Mouse (Mus musculus) midbrain, postnatal 0 days (tissue): Measurements from ENCODE around the gene Trim8. TPM values are rescaled to one million over a fixed set of nuclear protein-coding genes. Genes with fewer than 3 reads are reported as not detected.

Source experiments
- ATAC-seq: fragments of 200-750 bp; cut with Nextera tagmentation; 2 replicates; pipeline ENCODE4 v1.8.0; 2017; ENCODE audit warnings: moderate number of reproducible peaks, mild to moderate bottlenecking, moderate TSS enrichment, moderate library complexity; ENCODE audit not compliant: low FRiP score
- DNase-seq: peaks from one replicate; pipeline ENCODE4 v3.0.0-alpha.2; 2015; ENCODE audit warnings: low spot score
- H3K27ac ChIP-seq: fragments of 300-500 bp; sonication (generic); 2 replicates; pipeline ENCODE4 v1.5.1; 2014; ENCODE audit warnings: low read depth, mild to moderate bottlenecking, low read length, mixed read lengths
- H3K27me3 ChIP-seq: fragments of 300-500 bp; sonication (generic); 2 replicates; pipeline ENCODE4 v1.6.1; 2014; ENCODE audit warnings: low read length, control low read depth, mixed read lengths; ENCODE audit not compliant: insufficient read depth
- H3K36me3 ChIP-seq: fragments of 300-500 bp; sonication (generic); 2 replicates; pipeline ENCODE4 v1.6.1; 2014; ENCODE audit warnings: low read length, control low read depth, mixed read lengths; ENCODE audit not compliant: insufficient read depth
- H3K4me1 ChIP-seq: fragments of 300-500 bp; sonication (generic); 2 replicates; pipeline ENCODE4 v1.6.1; 2014; ENCODE audit warnings: mild to moderate bottlenecking, control low read depth, antibody characterized with exemption, low read length, mixed read lengths; ENCODE audit not compliant: insufficient read depth
- H3K4me2 ChIP-seq: fragments of 300-500 bp; sonication (generic); 2 replicates; pipeline ENCODE4 v1.6.1; 2014; ENCODE audit warnings: low read depth, mild to moderate bottlenecking, low read length, mixed read lengths; ENCODE audit not compliant: poor library complexity, severe bottlenecking
- H3K4me3 ChIP-seq: fragments of 300-500 bp; sonication (generic); 2 replicates; pipeline ENCODE4 v1.5.1; 2014; ENCODE audit warnings: low read depth, mild to moderate bottlenecking, low read length, moderate library complexity
- H3K9ac ChIP-seq: fragments of 300-500 bp; sonication (generic); replicated peaks from 2 replicates; pipeline ENCODE4 v1.6.1; 2014; ENCODE audit warnings: mild to moderate bottlenecking, low read length, moderate library complexity, mixed read lengths; ENCODE audit not compliant: poor library complexity, severe bottlenecking
- H3K9me3 ChIP-seq: fragments of 300-500 bp; sonication (generic); 2 replicates; pipeline ENCODE4 v1.6.1; 2016; ENCODE audit warnings: low read length, control low read depth
- CTCF ChIP-seq: IDR thresholded peaks from 2 replicates; pipeline ENCODE4 v1.5.1; 2016; ENCODE audit warnings: antibody characterized with exemption, mild to moderate bottlenecking
- WGBS: fragments of 180-500 bp; shearing (Covaris S2); extraction: QIAGEN DNeasy Blood & Tissue Kit; methylation state at CpG from one replicate; pipeline ENCODE4 v1.1.7; 2014; 5-methylcytosine and 5-hydroxymethylcytosine counted together
- polyA plus RNA-seq: library from polyadenylated mRNA; unstranded; fragments of >200 nt; fragmentation: Nextera tagmentation; extraction: Ambion mirVana; gene quantifications from 2 replicates; pipeline ENCODE4 v1.2.1, GENCODE M21; 2015
- total RNA-seq: library from RNA; depleted of rRNA; stranded (reverse); fragments of >200 nt; gene quantifications from 2 replicates; pipeline ENCODE4 v1.2.3, GENCODE M21; 2014

Trim8 gene
- total and polyA plus RNA-seq, 2 experiments from 2014 or later: 30.4 to 103 TPM

DNA sequence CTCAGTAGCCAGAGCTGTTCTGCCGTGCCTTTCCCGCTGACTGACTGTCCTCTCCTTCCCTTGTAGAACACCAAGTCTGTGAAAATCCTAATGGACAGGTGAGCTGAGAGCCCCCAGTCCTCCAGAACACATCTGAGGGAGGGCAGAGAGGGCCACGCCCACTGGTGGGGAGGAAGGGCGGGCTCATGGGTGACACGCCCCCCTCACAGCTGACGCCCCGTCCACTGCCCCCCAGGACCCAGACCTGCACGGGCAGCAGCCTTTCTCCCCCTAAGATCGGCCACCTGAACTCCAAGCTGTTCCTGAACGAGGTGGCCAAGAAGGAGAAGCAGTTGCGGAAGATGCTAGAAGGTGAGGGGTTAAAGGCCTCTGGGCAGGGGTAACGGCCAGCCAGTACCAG lies 12.9 kb downstream of the Trim8 start:
- ATAC-seq (no peak), DNase-seq (no peak)
- no peak overlapping the region for H3K27ac ChIP-seq
- peaks cover 4% of the 10 kb centered on the region for H3K4me1 ChIP-seq
- peaks cover 45% of the 10 kb centered on the region for H3K36me3 ChIP-seq
- no peak overlapping the region for H3K4me2 ChIP-seq
- H3K4me3 ChIP-seq: no peak overlapping the region
- no peak overlapping the region for H3K9ac ChIP-seq
- 88% methylated on average over 12 of the region's 12 CpGs for WGBS
- no peak for TF ChIP-seq CTCF
- no peaks in the 10 kb centered on the region for H3K27me3 ChIP-seq
- H3K9me3 ChIP-seq: no peaks in the 10 kb centered on the region

DNA sequence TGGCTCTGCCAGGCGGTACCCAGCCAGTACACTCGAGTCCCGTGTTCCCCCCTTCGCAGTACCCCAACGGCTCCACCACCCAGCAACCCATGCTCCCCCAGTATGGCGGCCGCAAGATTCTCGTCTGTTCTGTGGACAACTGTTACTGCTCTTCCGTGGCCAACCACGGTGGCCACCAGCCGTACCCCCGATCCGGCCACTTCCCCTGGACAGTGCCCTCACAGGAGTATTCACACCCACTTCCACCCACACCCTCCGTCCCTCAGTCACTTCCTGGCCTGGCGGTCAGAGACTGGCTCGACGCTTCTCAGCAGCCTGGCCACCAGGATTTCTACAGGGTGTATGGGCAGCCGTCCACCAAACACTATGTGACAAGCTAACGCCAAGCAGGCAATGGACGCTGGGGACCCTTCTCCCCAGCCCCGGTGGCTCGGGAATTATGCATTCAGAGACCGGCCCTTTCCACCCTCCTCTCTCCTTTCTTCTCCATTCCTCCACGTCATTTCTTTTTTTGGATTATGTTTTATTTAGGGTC lies 13.9 kb downstream of the Trim8 start:
- peaks cover 45% of the 10 kb centered on the region for H3K36me3 ChIP-seq
- no peak for DNase-seq

DNA sequence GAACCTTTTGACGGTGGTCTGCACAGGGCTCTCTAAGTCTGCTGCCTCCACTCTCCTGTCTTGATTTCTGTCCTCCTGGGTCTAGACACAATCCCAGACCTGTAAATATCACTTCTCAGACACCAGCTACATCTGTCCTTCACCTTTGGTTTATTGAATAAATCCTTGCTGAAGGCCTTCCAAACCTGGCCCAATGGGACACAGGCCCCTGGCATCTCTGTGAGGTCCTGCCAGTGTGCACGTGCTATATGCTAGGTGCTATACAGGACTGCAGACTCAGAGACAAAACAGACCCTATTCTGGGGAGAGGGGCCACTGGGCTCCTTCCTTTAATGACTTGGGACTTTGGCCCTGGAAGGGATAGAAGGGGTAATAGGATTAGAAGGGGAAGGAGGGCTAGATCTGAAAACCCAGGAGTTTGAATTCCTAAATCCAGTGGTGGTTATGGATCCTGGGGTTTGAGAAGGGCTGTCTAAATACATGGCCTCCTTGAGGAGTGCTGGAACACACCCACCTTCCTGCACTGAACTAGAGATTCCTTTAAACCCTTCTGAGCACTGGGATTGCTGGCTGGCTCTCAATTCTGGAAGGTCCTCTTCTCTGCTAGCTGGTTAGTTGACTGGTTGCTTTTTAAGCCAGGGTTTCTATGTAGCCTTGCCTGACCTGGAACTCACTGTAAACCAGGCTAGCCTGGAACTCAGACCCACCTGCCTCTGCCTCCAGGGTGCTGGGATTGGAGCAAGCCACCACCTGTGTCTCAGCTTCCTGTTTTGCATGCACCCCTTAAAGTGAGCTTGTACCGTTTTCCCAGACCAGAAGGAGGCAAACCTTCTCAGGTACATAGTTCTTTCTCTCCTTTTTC lies 15.4 kb downstream of the Trim8 start:
- H3K27me3 ChIP-seq: no peaks in the 10 kb centered on the region
- no peak overlapping the region for H3K27ac ChIP-seq
- DNase-seq (no peak), ATAC-seq (no peak)
- H3K4me3 ChIP-seq: no peak overlapping the region
- no peak overlapping the region for H3K9ac ChIP-seq
- H3K4me2 ChIP-seq: no peak overlapping the region
- WGBS: 46% methylated on average over 3 of the region's 3 CpGs
- peaks cover 4% of the 10 kb centered on the region for H3K4me1 ChIP-seq
- H3K36me3 ChIP-seq: peaks cover 45% of the 10 kb centered on the region
- TF ChIP-seq CTCF: no peak
- no peaks in the 10 kb centered on the region for H3K9me3 ChIP-seq

More for the DNA sequence above, 13.9 kb downstream of the Trim8 start:
- Histone ChIP-seq H3K27ac (no peak overlapping the region), H3K4me3 (no peak overlapping the region), H3K9ac (no peak overlapping the region), H3K4me1 (peaks cover 4% of the 10 kb centered on the region), H3K27me3 (no peaks in the 10 kb centered on the region), H3K9me3 (no peaks in the 10 kb centered on the region), H3K4me2 (no peak overlapping the region)
- TF ChIP-seq CTCF: no peak
- no peak for ATAC-seq
- WGBS: 91% methylated on average over 24 of the region's 24 CpGs

DNA sequence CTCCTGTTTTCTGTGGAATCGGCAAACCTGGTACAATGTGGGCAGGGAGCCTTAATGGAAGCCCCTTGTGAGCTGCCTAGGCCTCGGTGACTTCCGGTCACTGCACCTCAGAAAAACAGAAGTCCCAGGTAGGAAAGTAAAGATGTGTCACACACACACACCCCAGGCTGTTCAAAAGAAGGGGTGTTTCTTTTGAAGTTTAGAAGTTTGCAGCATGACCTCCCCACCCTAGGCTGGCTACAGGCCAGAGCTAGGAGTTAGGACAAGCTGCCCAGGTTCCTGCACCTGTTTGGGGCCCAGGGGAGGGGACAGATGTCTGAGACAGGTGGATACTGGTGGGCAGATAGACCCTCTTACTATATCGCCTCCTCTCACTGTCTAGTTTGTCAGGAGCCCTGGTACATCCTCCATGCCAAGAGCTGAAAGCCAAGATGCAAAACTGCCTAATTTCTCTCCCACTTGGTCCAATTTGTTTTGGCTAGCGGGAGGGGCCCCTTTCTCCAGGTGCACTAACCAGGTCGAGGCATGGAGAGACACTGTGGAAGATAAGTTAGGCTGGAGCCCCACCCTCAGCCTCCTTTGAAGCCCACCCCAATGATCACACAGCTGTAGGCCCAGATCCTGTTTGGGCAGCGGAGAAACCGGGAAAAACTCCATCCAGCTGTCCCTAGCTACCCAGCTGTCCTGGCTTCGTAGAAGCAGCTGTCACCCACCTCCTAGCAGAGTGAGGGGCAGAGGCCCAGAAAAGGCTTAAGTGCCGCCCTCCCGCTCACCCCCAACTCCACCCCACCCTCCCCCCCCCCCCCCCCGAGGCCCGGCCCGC lies 16.2 kb downstream of the Trim8 start:
- peak; percentile 35; the same call in 1 of the 2 replicates for ATAC-seq

DNA sequence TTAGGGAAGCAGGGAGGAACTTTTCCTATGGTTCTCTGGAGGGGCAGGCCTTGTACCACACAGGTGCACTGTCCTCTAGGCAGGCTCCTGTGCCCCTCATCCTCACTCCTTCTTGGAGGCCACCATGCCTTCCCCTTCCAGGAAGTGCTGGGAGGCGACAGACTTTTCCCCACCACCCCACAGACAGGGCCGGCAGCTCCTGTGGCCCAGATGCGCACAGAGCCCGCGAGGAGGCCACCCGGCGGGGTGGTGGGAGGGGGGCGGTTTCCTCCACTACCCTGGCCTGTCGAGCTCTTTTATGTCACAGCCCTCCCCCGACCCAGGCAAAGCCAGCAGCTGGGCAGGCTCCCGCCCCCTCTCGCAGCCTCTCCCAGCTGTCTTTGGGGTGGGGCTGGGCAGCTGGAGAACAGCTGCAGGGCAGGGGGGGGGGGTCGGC lies 16.9 kb downstream of the Trim8 start:
- Histone ChIP-seq H3K4me1 (peaks cover 7% of the 10 kb centered on the region), H3K9me3 (no peaks in the 10 kb centered on the region), H3K4me2 (peak overlapping the region; percentile 39), H3K36me3 (peaks cover 32% of the 10 kb centered on the region), H3K27me3 (no peaks in the 10 kb centered on the region), H3K27ac (peak overlapping the region; percentile 32; the same call in 1 of the 2 replicates), H3K4me3 (no peak overlapping the region), H3K9ac (peak overlapping the region; percentile 48)
- 2% methylated on average over 11 of the region's 13 CpGs for WGBS
- DNase-seq: no peak
- peak; percentile 57; the same call in 1 of the 2 replicates for ATAC-seq
- TF ChIP-seq CTCF: no peak

More for the DNA sequence above, 16.2 kb downstream of the Trim8 start:
- Histone ChIP-seq H3K4me1 (peaks cover 4% of the 10 kb centered on the region), H3K36me3 (peaks cover 38% of the 10 kb centered on the region), H3K9ac (peak overlapping the region; percentile 48; the same call in 1 of the 2 replicates), H3K4me3 (no peak overlapping the region), H3K4me2 (peak overlapping the region; percentile 39), H3K27me3 (no peaks in the 10 kb centered on the region), H3K9me3 (no peaks in the 10 kb centered on the region), H3K27ac (peak overlapping the region; percentile 47; the same call in 1 of the 2 replicates)
- whole genome bisulfite sequencing: 36% methylated on average over 10 of the region's 14 CpGs
- no peak for TF ChIP-seq CTCF
- no peak for DNase-seq
